Mouse (Mus musculus) testis, adult 2 months (tissue): ENCODE data around the gene Nkrf. TPM values are rescaled to one million over a fixed set of nuclear protein-coding genes. Genes with fewer than 3 reads are reported as not detected.

ENCODE experiments used
- H3K27ac ChIP-seq: fragments of 200-500 bp; 2 replicates; pipeline ENCODE4 v1.5.1; 2012; ENCODE audit warnings: low read depth, low read length; ENCODE audit not compliant: control insufficient read depth, insufficient read depth
- H3K27me3 ChIP-seq: fragments of 200-500 bp; 2 replicates; pipeline ENCODE4 v1.6.1; 2012; ENCODE audit warnings: mild to moderate bottlenecking, low read length, moderate library complexity; ENCODE audit not compliant: control insufficient read depth, insufficient read depth
- H3K36me3 ChIP-seq: fragments of 200-500 bp; 2 replicates; pipeline ENCODE4 v1.6.1; 2012; ENCODE audit warnings: mild to moderate bottlenecking, low read length; ENCODE audit not compliant: control insufficient read depth, insufficient read depth
- H3K4me1 ChIP-seq: fragments of 200-500 bp; 2 replicates; pipeline ENCODE4 v1.6.1; 2012; ENCODE audit warnings: low read length; ENCODE audit not compliant: control insufficient read depth, insufficient read depth
- H3K4me3 ChIP-seq: fragments of 200-500 bp; 2 replicates; pipeline ENCODE4 v1.5.1; 2012; ENCODE audit warnings: low read depth, mild to moderate bottlenecking, low read length, moderate library complexity, mixed read lengths; ENCODE audit not compliant: control insufficient read depth
- CTCF ChIP-seq: fragments of 200-500 bp; IDR thresholded peaks from 2 replicates; pipeline ENCODE4 v1.5.1; 2012; ENCODE audit warnings: low read depth, mild to moderate bottlenecking, inconsistent platforms, low read length, moderate library complexity; ENCODE audit not compliant: control insufficient read depth, insufficient read depth, insufficient replicate concordance
- POLR2A ChIP-seq: fragments of 200-500 bp; IDR thresholded peaks from 2 replicates; pipeline ENCODE4 v1.6.1; 2012; ENCODE audit warnings: low read depth, mild to moderate bottlenecking, inconsistent platforms, low read length, moderate library complexity; ENCODE audit not compliant: control insufficient read depth
- polyA plus RNA-seq: library from polyadenylated mRNA; depleted of rRNA; stranded (reverse); fragments of >200 nt; gene quantifications from 2 replicates; pipeline ENCODE4 v1.2.3, GENCODE M21; 2012

Gene Nkrf
- polyA plus RNA-seq, 1 experiment = 0.61 TPM

GRCm38 (mm10) chrX:36874704-36875128 lies 28.0 kb downstream of the Nkrf start:
- TF ChIP-seq CTCF = no peak
- TF ChIP-seq POLR2A = no peak
- H3K4me1 ChIP-seq = no peaks in the 10 kb centered on the region; the same call in 1 of the 2 replicates
- H3K36me3 ChIP-seq = no peaks in the 10 kb centered on the region
- H3K27ac ChIP-seq = peak overlapping the region; percentile 74
- peak overlapping the region; percentile 90 for H3K4me3 ChIP-seq
- no peaks in the 10 kb centered on the region for H3K27me3 ChIP-seq

- peak; percentile 81 for TF ChIP-seq POLR2A
- TF ChIP-seq CTCF = no peak
- peak overlapping the region; percentile 90 for H3K4me3 ChIP-seq
- no peaks in the 10 kb centered on the region; the same call in 1 of the 2 replicates for H3K4me1 ChIP-seq
- no peaks in the 10 kb centered on the region for H3K36me3 ChIP-seq
- H3K27ac ChIP-seq = peak overlapping the region; percentile 66
- no peaks in the 10 kb centered on the region for H3K27me3 ChIP-seq
Measured at GRCm38 (mm10) chrX:36874178-36874696, 28.5 kb downstream of the Nkrf start.

GRCm38 (mm10) chrX:36873765-36874164 lies 28.9 kb downstream of the Nkrf start, which contains the start of the genes Ube2a and C330007P06Rik:
TSS of gene Ube2a (plus strand) at chrX:36873900.
TSS of gene C330007P06Rik (minus strand) at chrX:36874111.
- Histone ChIP-seq H3K27me3 (no peaks in the 10 kb centered on the region), H3K4me1 (no peaks in the 10 kb centered on the region; the same call in 1 of the 2 replicates), H3K4me3 (peak within 1 kb of the TSS; percentile 90), H3K36me3 (no peaks in the 10 kb centered on the region), H3K27ac (peak within 1 kb of the TSS; percentile 74)
- no peak for TF ChIP-seq POLR2A
- no peak for TF ChIP-seq CTCF

GRCm38 (mm10) chrX:36870372-36870771 lies 32.3 kb downstream of the Nkrf start:
- Histone ChIP-seq H3K4me3 (no peak overlapping the region), H3K27me3 (no peaks in the 10 kb centered on the region), H3K4me1 (no peaks in the 10 kb centered on the region; the same call in 1 of the 2 replicates), H3K27ac (no peak overlapping the region), H3K36me3 (no peaks in the 10 kb centered on the region)
- TF ChIP-seq CTCF (no peak), POLR2A (no peak)

- Histone ChIP-seq H3K4me1 (no peaks in the 10 kb centered on the region), H3K27me3 (no peaks in the 10 kb centered on the region), H3K36me3 (no peaks in the 10 kb centered on the region), H3K27ac (no peak overlapping the region; the same call in 1 of the 2 replicates), H3K4me3 (peak overlapping the region; percentile 17; the same call in 1 of the 2 replicates)
- TF ChIP-seq POLR2A = no peak
- TF ChIP-seq CTCF = no peak
Measured at GRCm38 (mm10) chrX:36864609-36865328, 37.9 kb downstream of the Nkrf start.

- Histone ChIP-seq H3K27ac (peak overlapping the region; percentile 68), H3K4me1 (no peaks in the 10 kb centered on the region), H3K36me3 (no peaks in the 10 kb centered on the region), H3K27me3 (no peaks in the 10 kb centered on the region), H3K4me3 (peak overlapping the region; percentile 87)
- TF ChIP-seq CTCF = no peak
- TF ChIP-seq POLR2A = no peak
Measured at GRCm38 (mm10) chrX:36863766-36864608, 38.7 kb downstream of the Nkrf start.

- TF ChIP-seq CTCF (no peak), POLR2A (no peak)
- Histone ChIP-seq H3K4me1 (no peaks in the 10 kb centered on the region), H3K27me3 (no peaks in the 10 kb centered on the region), H3K4me3 (no peak overlapping the region), H3K36me3 (no peaks in the 10 kb centered on the region), H3K27ac (no peak overlapping the region)
Measured at GRCm38 (mm10) chrX:36852631-36853030, 50.1 kb downstream of the Nkrf start.
